Mouse (Mus musculus) intestine, postnatal 0 days (tissue): Measurements from ENCODE around the gene Gm12830. TPM values are rescaled to one million over a fixed set of nuclear protein-coding genes. Genes with fewer than 3 reads are reported as not detected.

Source experiments
- ATAC-seq: fragments of 200-750 bp; cut with Nextera tagmentation; 2 replicates; pipeline ENCODE4 v1.8.0; 2017; ENCODE audit warnings: mild to moderate bottlenecking, moderate TSS enrichment, moderate library complexity
- H3K27ac ChIP-seq: fragments of 300-500 bp; sonication (generic); 2 replicates; pipeline ENCODE4 v1.5.1; 2014; ENCODE audit warnings: mild to moderate bottlenecking, low read depth, low read length, moderate library complexity
- H3K27me3 ChIP-seq: fragments of 300-500 bp; sonication (generic); replicated peaks from 2 replicates; pipeline ENCODE4 v1.6.1; 2014; ENCODE audit warnings: low read length, mixed read lengths; ENCODE audit not compliant: control insufficient read depth, insufficient read depth
- H3K36me3 ChIP-seq: fragments of 300-500 bp; sonication (generic); 2 replicates; pipeline ENCODE4 v1.6.1; 2014; ENCODE audit warnings: mild to moderate bottlenecking, moderate library complexity; ENCODE audit not compliant: control insufficient read depth, insufficient read depth
- H3K4me1 ChIP-seq: fragments of 300-500 bp; sonication (generic); replicated peaks from 2 replicates; pipeline ENCODE4 v1.6.1; 2014; ENCODE audit warnings: antibody characterized with exemption, low read length, mixed read lengths; ENCODE audit not compliant: control insufficient read depth, insufficient read depth
- H3K4me2 ChIP-seq: fragments of 300-500 bp; sonication (generic); replicated peaks from 2 replicates; pipeline ENCODE4 v1.6.1; 2014; ENCODE audit warnings: low read depth, mild to moderate bottlenecking, moderate library complexity
- H3K4me3 ChIP-seq: fragments of 300-500 bp; sonication (generic); 2 replicates; pipeline ENCODE4 v1.5.1; 2014; ENCODE audit warnings: low read depth, low read length
- H3K9ac ChIP-seq: fragments of 300-500 bp; sonication (generic); 2 replicates; pipeline ENCODE4 v1.6.1; 2014; ENCODE audit warnings: mild to moderate bottlenecking, low read depth, low read length
- H3K9me3 ChIP-seq: fragments of 300-500 bp; sonication (generic); 2 replicates; pipeline ENCODE4 v1.6.1; 2016; ENCODE audit warnings: mixed run types; ENCODE audit not compliant: control insufficient read depth
- CTCF ChIP-seq: sonication (generic); IDR thresholded peaks from 2 replicates; pipeline ENCODE4 v1.5.1; 2016; ENCODE audit warnings: low read depth, mild to moderate bottlenecking, control low read depth, antibody characterized with exemption, moderate library complexity
- WGBS: fragments of 180-500 bp; shearing (Covaris S2); extraction: QIAGEN DNeasy Blood & Tissue Kit; methylation state at CpG from one replicate; pipeline ENCODE4 v1.1.7; 2014; 5-methylcytosine and 5-hydroxymethylcytosine counted together
- polyA plus RNA-seq: library from polyadenylated mRNA; unstranded; fragments of >200 nt; fragmentation: Nextera tagmentation; extraction: Ambion mirVana; gene quantifications from 2 replicates; pipeline ENCODE4 v1.2.1, GENCODE M21; 2015

The Gm12830 gene
- polyA plus RNA-seq, 1 experiment from 2014 or later, result not detected

- Histone ChIP-seq H3K27ac (no peak overlapping the region), H3K4me3 (no peak overlapping the region), H3K9ac (no peak overlapping the region), H3K4me2 (no peak overlapping the region), H3K36me3 (no peaks in the 10 kb centered on the region), H3K4me1 (no peaks in the 10 kb centered on the region), H3K27me3 (no peaks in the 10 kb centered on the region), H3K9me3 (no peaks in the 10 kb centered on the region)
- 91% methylated on average over 7 of the region's 7 CpGs for WGBS
- ATAC-seq, result no peak
- TF ChIP-seq CTCF, result no peak
These were observed 38.7 kb upstream of the Gm12830 start for GRCm38 (mm10) chr4:114782851-114783250.

- Histone ChIP-seq H3K9me3 (no peaks in the 10 kb centered on the region), H3K4me1 (no peaks in the 10 kb centered on the region), H3K27ac (no peak overlapping the region), H3K4me3 (no peak overlapping the region), H3K27me3 (no peaks in the 10 kb centered on the region), H3K4me2 (no peak overlapping the region), H3K9ac (no peak overlapping the region), H3K36me3 (no peaks in the 10 kb centered on the region)
- WGBS, result 87% methylated on average over 2 of the region's 2 CpGs
- TF ChIP-seq CTCF, result 0 out of 2 replicates have a peak, but pooled peaks have one; percentile 16
- ATAC-seq, result no peak
These were observed 36.8 kb upstream of the Gm12830 start for GRCm38 (mm10) chr4:114784735-114785134.

- Histone ChIP-seq H3K36me3 (no peaks in the 10 kb centered on the region), H3K4me1 (no peaks in the 10 kb centered on the region), H3K9ac (no peak overlapping the region), H3K27ac (no peak overlapping the region), H3K9me3 (no peaks in the 10 kb centered on the region), H3K27me3 (no peaks in the 10 kb centered on the region), H3K4me2 (no peak overlapping the region), H3K4me3 (no peak overlapping the region)
- ATAC-seq, result no peak
- 62% methylated on average over 4 of the region's 4 CpGs for WGBS
- TF ChIP-seq CTCF, result no peak
These were observed 32.7 kb upstream of the Gm12830 start for GRCm38 (mm10) chr4:114788856-114789255.

GRCm38 (mm10) chr4:114791650-114792049 lies 29.9 kb upstream of the Gm12830 start:
- 54% methylated on average over 9 of the region's 9 CpGs for WGBS
- H3K9me3 ChIP-seq, result no peaks in the 10 kb centered on the region

GRCm38 (mm10) chr4:114793836-114794235 lies 27.7 kb upstream of the Gm12830 start:
- Histone ChIP-seq H3K4me2 (no peak overlapping the region), H3K9ac (no peak overlapping the region), H3K27me3 (no peaks in the 10 kb centered on the region), H3K36me3 (no peaks in the 10 kb centered on the region), H3K27ac (no peak overlapping the region), H3K4me1 (no peaks in the 10 kb centered on the region), H3K9me3 (no peaks in the 10 kb centered on the region), H3K4me3 (no peak overlapping the region)
- 88% methylated on average over 2 of the region's 2 CpGs for WGBS
- peak; percentile 59 for TF ChIP-seq CTCF
- no peak for ATAC-seq

More at GRCm38 (mm10) chr4:114791650-114792049, 29.9 kb upstream of the Gm12830 start:
- H3K27ac ChIP-seq, result no peak overlapping the region
- H3K27me3 ChIP-seq, result no peaks in the 10 kb centered on the region
- no peak overlapping the region for H3K9ac ChIP-seq
- no peak for TF ChIP-seq CTCF
- H3K4me1 ChIP-seq, result no peaks in the 10 kb centered on the region
- no peaks in the 10 kb centered on the region for H3K36me3 ChIP-seq
- ATAC-seq, result no peak
- H3K4me2 ChIP-seq, result no peak overlapping the region
- no peak overlapping the region for H3K4me3 ChIP-seq

DNA sequence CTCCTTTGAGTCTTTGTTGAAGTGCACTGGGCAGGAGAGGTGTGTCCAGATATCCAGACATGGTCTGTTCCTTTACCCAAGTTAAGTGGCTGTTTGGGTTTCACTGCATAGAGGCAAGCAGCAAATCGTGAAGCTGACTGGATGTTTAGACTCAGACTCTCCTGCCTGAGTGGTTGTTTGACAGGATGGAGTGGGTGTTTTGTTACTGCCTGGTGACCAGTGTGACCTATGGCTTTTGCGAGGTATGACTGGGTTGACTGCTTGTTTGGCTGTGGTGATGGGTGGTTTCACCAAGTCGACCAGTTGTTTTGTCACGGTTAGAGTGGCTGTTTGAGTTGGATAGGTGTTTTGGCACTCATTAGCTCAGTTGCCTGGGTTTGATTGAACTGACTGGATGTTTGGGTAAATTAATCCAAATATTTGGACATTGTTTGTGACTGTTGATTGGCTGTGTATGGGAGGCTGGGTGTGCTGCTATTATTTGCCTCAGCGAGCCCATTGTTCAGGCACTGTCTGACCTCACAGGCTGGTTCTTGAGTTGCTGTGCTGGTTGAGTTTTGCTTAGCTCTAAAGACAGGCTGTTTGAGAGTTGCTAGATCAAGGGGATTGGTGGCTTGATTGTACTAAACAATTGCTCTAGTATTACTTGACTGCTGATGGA lies 24.1 kb upstream of the Gm12830 start:
- ATAC-seq, result no peak
- H3K9me3 ChIP-seq, result no peaks in the 10 kb centered on the region
- no peak for TF ChIP-seq CTCF
- no peak overlapping the region for H3K4me2 ChIP-seq
- no peaks in the 10 kb centered on the region for H3K4me1 ChIP-seq
- no peak overlapping the region for H3K4me3 ChIP-seq
- no peak overlapping the region for H3K27ac ChIP-seq
- H3K36me3 ChIP-seq, result no peaks in the 10 kb centered on the region
- no peaks in the 10 kb centered on the region for H3K27me3 ChIP-seq
- 37% methylated on average over 5 of the region's 5 CpGs for WGBS
- H3K9ac ChIP-seq, result no peak overlapping the region
